Mouse (Mus musculus) monocyte, adult 59 days (primary cell): Measurements from ENCODE around the gene Gm21767. TPM values are rescaled to one million over a fixed set of nuclear protein-coding genes. Genes with fewer than 3 reads are reported as not detected.

Experiments
- total RNA-seq, 2 experiments: library from RNA; stranded (reverse); gene quantifications; one replicate each; pipeline ENCODE4 v1.2.4; 2023

Gene Gm21767
- total RNA-seq, result not detected

GRCm38 (mm10) chrY:13941438-13941837 lies at the start of gene Gm21767:
TSS of gene Gm21767 (plus strand) at chrY:13941738.

